Mouse (Mus musculus) liver, embryonic 14.5 days (tissue): ENCODE measurements around the gene Prox2.

ENCODE experiments used
- CTCF ChIP-seq: IDR thresholded peaks from 2 replicates; pipeline ENCODE4 v1.5.1; 2016; ENCODE audit warnings: antibody characterized with exemption, low read depth, control low read depth
- EP300 ChIP-seq: IDR thresholded peaks from 2 replicates; pipeline ENCODE4 v1.6.1; 2016; ENCODE audit warnings: antibody characterized with exemption, low read depth

- TF ChIP-seq CTCF (no peak), EP300 (no peak)
Observed at GRCm38 (mm10) chr12:85113917-85114316, 3.4 kb upstream of the Prox2 start.
